Mouse (Mus musculus): ENCODE measurements at regions not wholly inside any gene's neighbourhood (a gene's known extent, or its start where the extent isn't known, plus 50 kb on each side); places are given as distances from the start of the nearest gene placed in this dataset.

GRCm38 (mm10) chr5:111835737-111836667, 102.3 kb downstream of the Gm26897 start:
- TF ChIP-seq CTCF (IDR thresholded peaks at IDR 0.05; ENCODE audit: low read depth) (no peak), EP300 (IDR thresholded peaks at IDR 0.05; ENCODE audit: low read depth) (no peak)

All from liver, postnatal 0 days (tissue).